Comparison of ENCODE assay signal across 8 mouse cellular contexts in the genomic region with DNA sequence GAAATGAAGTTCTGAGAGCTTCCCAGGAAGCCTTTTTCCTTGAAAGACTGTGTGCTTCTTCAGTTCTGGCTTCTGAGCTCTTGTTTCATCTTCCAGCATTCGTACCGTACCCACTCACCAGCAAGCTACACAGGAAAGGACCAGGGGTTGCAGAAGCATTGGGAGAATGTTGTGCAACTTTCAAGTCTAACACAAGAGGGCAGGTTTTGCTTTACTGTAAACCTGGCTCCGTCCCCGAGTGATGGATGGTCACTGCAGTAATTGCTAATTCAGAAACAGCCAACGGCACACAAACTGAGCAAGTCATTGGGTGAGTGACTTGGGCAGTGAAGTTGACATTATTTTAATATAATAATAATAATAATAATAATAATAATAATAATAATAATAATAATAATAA. TPM values are rescaled to one million over a fixed set of nuclear protein-coding genes. Genes with fewer than 3 reads are reported as not detected.
DNase-seq lines count a peak whose midpoint lies in the region; ATAC-seq and TF ChIP-seq lines count a peak whose summit lies in the region.

No protein-coding gene starts in this region.

- no peak for TF ChIP-seq POLR2A in ES-Bruce4 (IDR thresholded peaks at IDR 0.05; ENCODE audit: insufficient read depth, low read length)

- no peak overlapping the region for H3K4me2 ChIP-seq in heart, postnatal 0 days (ENCODE audit: low read depth, low read length)

- H3K9ac ChIP-seq in ES-Bruce4 (ENCODE audit: low read depth, poor library complexity, severe bottlenecking), result no peak overlapping the region
- no peak overlapping the region for H3K9ac ChIP-seq in heart, postnatal 0 days (replicated peaks; ENCODE audit: low read depth, low read length)

- no peak overlapping the region for H3K27ac ChIP-seq in ES-Bruce4 (ENCODE audit: insufficient read depth, low read length)
- no peak overlapping the region for H3K27ac ChIP-seq in heart, postnatal 0 days (ENCODE audit: low read depth)

- ATAC-seq in heart, postnatal 0 days (ENCODE audit: insufficient read depth, low read depth), result 0 out of 2 replicates have a peak, but pooled peaks have one; percentile 22

- TF ChIP-seq EP300 in ES-Bruce4 (IDR thresholded peaks at IDR 0.05; ENCODE audit: insufficient read depth, low read depth, low read length), result no peak
- no peak for TF ChIP-seq EP300 in heart, postnatal 0 days (IDR thresholded peaks at IDR 0.05; ENCODE audit: low read depth)

- H3K9me3 ChIP-seq in ES-Bruce4 (replicated peaks; ENCODE audit: control insufficient read depth, insufficient read depth, low read length, poor library complexity, severe bottlenecking), result no peaks in the 10 kb centered on the region
- no peaks in the 10 kb centered on the region for H3K9me3 ChIP-seq in heart, postnatal 0 days (replicated peaks; ENCODE audit: control insufficient read depth, low read length)

- H3K27me3 ChIP-seq in ES-Bruce4 (ENCODE audit: control insufficient read depth, insufficient read depth, low read length, poor library complexity, severe bottlenecking), result no peaks in the 10 kb centered on the region
- peaks cover 47% of the 10 kb centered on the region for H3K27me3 ChIP-seq in heart, postnatal 0 days (ENCODE audit: control insufficient read depth, insufficient read depth, low read length)

- peak; percentile 14 to 71 for DNase-seq in adrenal gland, adult (ENCODE audit: inconsistent age in 2 of 2, low spot score in 1 of 2)
- DNase-seq in adrenal gland, adult 18-20 months (ENCODE audit: low spot score in 2 of 2), result no peak
- DNase-seq in embryo, embryonic 10.5 days (ENCODE audit: low spot score), result peak; percentile 84
- peak; percentile 65 for DNase-seq in heart, postnatal 0 days (ENCODE audit: low spot score)
- peak; percentile 71 for DNase-seq in kidney, postnatal 14 days
- peak; percentile 63 for DNase-seq in lung, postnatal 14 days
- peak; percentile 25 for DNase-seq in right cerebral cortex, postnatal 25 days

- 13% methylated on average over 5 of the region's 5 CpGs for WGBS in heart, postnatal 0 days

- H3K4me3 ChIP-seq in ES-Bruce4 (ENCODE audit: low read depth, low read length), result no peak overlapping the region
- no peak overlapping the region for H3K4me3 ChIP-seq in heart, postnatal 0 days (ENCODE audit: low read depth, low read length)

- peak; percentile 26 for TF ChIP-seq CTCF in ES-Bruce4 (IDR thresholded peaks at IDR 0.05; ENCODE audit: low read depth, low read length)
- peak; percentile 85 for TF ChIP-seq CTCF in heart, postnatal 0 days (IDR thresholded peaks at IDR 0.05; ENCODE audit: low read depth)

- no peaks in the 10 kb centered on the region for H3K4me1 ChIP-seq in ES-Bruce4 (ENCODE audit: control insufficient read depth, insufficient read depth, low read length)
- H3K4me1 ChIP-seq in heart, postnatal 0 days (ENCODE audit: control insufficient read depth, insufficient read depth), result peaks cover 5% of the 10 kb centered on the region

- H3K36me3 ChIP-seq in ES-Bruce4 (ENCODE audit: control insufficient read depth, insufficient read depth, low read length, poor library complexity, severe bottlenecking), result no peaks in the 10 kb centered on the region
- no peaks in the 10 kb centered on the region for H3K36me3 ChIP-seq in heart, postnatal 0 days (replicated peaks; ENCODE audit: control insufficient read depth, insufficient read depth, low read length)

RNA-seq across cellular contexts. Expression of gene Dct, which starts 46.3 kb away (rescaled TPM):
- under 1 TPM in 1 of 2 experiments, not detected in 1; 0.27 TPM for total RNA-seq in adrenal gland, adult 18-20 months (2021)
- not detected in 2 replicates for polyA plus RNA-seq in ES-Bruce4 (2011; ENCODE audit: insufficient read depth, insufficient read length, low read depth, missing spikeins)
- total RNA-seq in heart, postnatal 0 days (2014; rRNA removed; ENCODE audit: low replicate concordance), result 3.1 and 58.5 TPM in 2 replicates
- polyA plus RNA-seq in heart, postnatal 0 days (2015; fragmentation: Nextera tagmentation; extraction: Ambion mirVana), result 4.0 and 6.2 TPM in 2 replicates

Comparison
In these comparisons a context has a peak if more than half of its experiments do, and no peak if none do; other contexts are left out.
1. DNase-seq: peak in adrenal gland, adult (2 of 2), embryo, embryonic 10.5 days (single experiment), heart, postnatal 0 days (single experiment), kidney, postnatal 14 days (single experiment), lung, postnatal 14 days (single experiment) and right cerebral cortex, postnatal 25 days (single experiment); none in adrenal gland, adult 18-20 months (0 of 2).